Mouse (Mus musculus) heart, postnatal 4 days (tissue): ENCODE measurements around the gene Hist1h2br. TPM values are rescaled to one million over a fixed set of nuclear protein-coding genes. Genes with fewer than 3 reads are reported as not detected.
"Not testable (repeated sequence)": the region's sequence is repeated elsewhere in the genome, so short reads cannot be mapped to it uniquely, and the experiment has no call there.

ENCODE experiments used
- DNase-seq: peaks from one replicate; pipeline ENCODE4 v3.0.0; 2021
- total RNA-seq, 2 experiments: library from RNA; stranded (reverse); gene quantifications; 2 replicates each; pipeline ENCODE4 v1.2.3; 2021

Gene Hist1h2br
- total RNA-seq: 100 to 1,000 TPM; 420 to 457 TPM

- not testable (repeated sequence) for DNase-seq
Measured at GRCm38 (mm10) chr13:21833461-21833860, at the start of gene Hist1h2br, which contains the start of gene Hist1h2ap. TSS of gene Hist1h2br (plus strand) at chr13:21833743. TSS of gene Hist1h2ap (minus strand) at chr13:21833507.

GRCm38 (mm10) chr13:21784311-21784710 is 49.2 kb upstream of the Hist1h2br start:
- DNase-seq: no peak

GRCm38 (mm10) chr13:21786189-21786898 is 47.2 kb upstream of the Hist1h2br start:
- DNase-seq: peak; percentile 14

GRCm38 (mm10) chr13:21786899-21787629 is 46.5 kb upstream of the Hist1h2br start, which contains the start of the genes Hist1h2an and Hist1h2bp:
TSS of gene Hist1h2an (minus strand) at chr13:21787218.
TSS of gene Hist1h2bp (plus strand) at chr13:21787461.
- peak; percentile 88 for DNase-seq

- DNase-seq: no peak
Measured at GRCm38 (mm10) chr13:21787760-21788593, 45.6 kb upstream of the Hist1h2br start.

GRCm38 (mm10) chr13:21789925-21790324 is 43.6 kb upstream of the Hist1h2br start:
- no peak for DNase-seq

GRCm38 (mm10) chr13:21790601-21791283 is 42.8 kb upstream of the Hist1h2br start:
- no peak for DNase-seq

GRCm38 (mm10) chr13:21795584-21795983 is 38.0 kb upstream of the Hist1h2br start:
- DNase-seq: no peak

- not testable (repeated sequence) for DNase-seq
Measured at GRCm38 (mm10) chr13:21797163-21797562, 36.4 kb upstream of the Hist1h2br start.

- not testable (repeated sequence) for DNase-seq
Measured at GRCm38 (mm10) chr13:21803058-21803457, 30.5 kb upstream of the Hist1h2br start.

GRCm38 (mm10) chr13:21810073-21810472 is 23.5 kb upstream of the Hist1h2br start, which contains the start of the genes Hist1h2bq and Hist1h2ao:
TSS of gene Hist1h2bq (minus strand) at chr13:21810197.
TSS of gene Hist1h2ao (plus strand) at chr13:21810465.
- not testable (repeated sequence) for DNase-seq

GRCm38 (mm10) chr13:21811074-21811473 is 22.5 kb upstream of the Hist1h2br start:
- not testable (repeated sequence) for DNase-seq

- DNase-seq: peak; percentile 21
Measured at GRCm38 (mm10) chr13:21811539-21811938, 22.0 kb upstream of the Hist1h2br start, which contains the start of gene Hist1h4m. TSS of gene Hist1h4m (plus strand) at chr13:21811746.

GRCm38 (mm10) chr13:21812092-21812491 is 21.5 kb upstream of the Hist1h2br start:
- not testable (repeated sequence) for DNase-seq

GRCm38 (mm10) chr13:21820082-21820890 is 13.3 kb upstream of the Hist1h2br start:
- not testable (repeated sequence) for DNase-seq

GRCm38 (mm10) chr13:21828511-21828910 is 5.0 kb upstream of the Hist1h2br start:
- no peak for DNase-seq

GRCm38 (mm10) chr13:21830344-21830743 is 3.2 kb upstream of the Hist1h2br start:
- DNase-seq: no peak

GRCm38 (mm10) chr13:21831418-21832394 is 1.8 kb upstream of the Hist1h2br start, which contains the start of gene Hist1h4n:
TSS of gene Hist1h4n (minus strand) at chr13:21832196.
- peak; percentile 11 for DNase-seq

GRCm38 (mm10) chr13:21840508-21840907 is 7.0 kb downstream of the Hist1h2br start:
- DNase-seq: not testable (repeated sequence)
